Mouse (Mus musculus) lung, embryonic 15.5 days (tissue): ENCODE results near the gene Cd300ld5. TPM values are rescaled to one million over a fixed set of nuclear protein-coding genes. Genes with fewer than 3 reads are reported as not detected.
"Not testable (repeated sequence)": the region's sequence is repeated elsewhere in the genome, so short reads cannot be mapped to it uniquely, and the experiment has no call there.

Source experiments
- ATAC-seq: fragments of 200-750 bp; cut with Nextera tagmentation; 2 replicates; pipeline ENCODE4 v1.8.0; 2017; ENCODE audit warnings: moderate number of reproducible peaks, borderline replicate concordance; ENCODE audit not compliant: low FRiP score, low TSS enrichment; ENCODE audit errors: extremely low read depth
- H3K27ac ChIP-seq: fragments of 300-500 bp; sonication (generic); 2 replicates; pipeline ENCODE4 v1.5.1; 2015; ENCODE audit warnings: moderate library complexity, mild to moderate bottlenecking, inconsistent platforms
- H3K27me3 ChIP-seq: fragments of 300-500 bp; sonication (generic); 2 replicates; pipeline ENCODE4 v1.6.1; 2015; ENCODE audit warnings: inconsistent platforms
- H3K36me3 ChIP-seq: fragments of 300-500 bp; sonication (generic); 2 replicates; pipeline ENCODE4 v1.6.1; 2015; ENCODE audit warnings: inconsistent platforms
- H3K4me1 ChIP-seq: fragments of 300-500 bp; sonication (generic); 2 replicates; pipeline ENCODE4 v1.6.1; 2015; ENCODE audit warnings: inconsistent platforms
- H3K4me2 ChIP-seq: fragments of 300-500 bp; sonication (generic); 2 replicates; pipeline ENCODE4 v1.6.1; 2015; ENCODE audit warnings: inconsistent platforms, mild to moderate bottlenecking, moderate library complexity
- H3K4me3 ChIP-seq: fragments of 300-500 bp; sonication (generic); 2 replicates; pipeline ENCODE4 v1.5.1; 2015; ENCODE audit warnings: mild to moderate bottlenecking, inconsistent platforms
- H3K9ac ChIP-seq: fragments of 300-500 bp; sonication (generic); 2 replicates; pipeline ENCODE4 v1.6.1; 2015; ENCODE audit warnings: inconsistent platforms
- H3K9me3 ChIP-seq: fragments of 300-500 bp; sonication (generic); 2 replicates; pipeline ENCODE4 v1.6.1; 2016; ENCODE audit warnings: inconsistent platforms
- WGBS: fragments of 180-500 bp; shearing (Covaris S2); methylation state at CpG from one replicate; pipeline ENCODE4 v1.1.7; 2015; 5-methylcytosine and 5-hydroxymethylcytosine counted together
- polyA plus RNA-seq: library from polyadenylated mRNA; unstranded; fragments of >200 nt; fragmentation: Nextera tagmentation; extraction: Ambion mirVana; gene quantifications from 2 replicates; pipeline ENCODE4 v1.2.1, GENCODE M21; 2015

The Cd300ld5 gene
- polyA plus RNA-seq, 1 experiment from 2014 or later, result not detected

DNA sequence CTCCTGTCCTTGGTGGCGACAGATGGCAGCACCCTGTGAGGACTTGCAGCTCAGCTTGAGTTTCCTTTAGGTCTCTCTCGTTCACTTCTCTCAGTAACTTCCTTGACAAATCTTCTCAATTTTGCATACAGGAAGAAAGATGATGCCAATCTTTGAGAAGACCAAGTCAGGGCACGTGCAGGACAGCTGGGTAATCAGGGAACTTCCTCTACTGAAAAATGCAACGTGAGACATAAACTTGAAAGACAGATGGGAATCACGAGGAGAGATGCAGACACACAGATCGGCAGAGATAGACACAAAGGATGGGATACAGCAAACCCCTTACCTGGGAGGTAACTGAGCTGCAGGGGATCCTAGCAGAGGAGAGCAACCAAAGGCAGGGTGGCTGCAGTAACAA, 10.7 kb downstream of the Cd300ld5 start, which contains the start of gene Cd300ld4:
Gene Cd300ld4, minus strand, starts transcription at position 101 of the 400 bp plus-strand sequence.
- H3K4me3 ChIP-seq, H3K36me3 ChIP-seq, H3K4me1 ChIP-seq, H3K4me2 ChIP-seq, ATAC-seq, H3K27ac ChIP-seq, H3K27me3 ChIP-seq, H3K9me3 ChIP-seq, H3K9ac ChIP-seq: not testable (repeated sequence)
- no CpG with 5 or more reads among the region's 6 CpGs for WGBS

DNA sequence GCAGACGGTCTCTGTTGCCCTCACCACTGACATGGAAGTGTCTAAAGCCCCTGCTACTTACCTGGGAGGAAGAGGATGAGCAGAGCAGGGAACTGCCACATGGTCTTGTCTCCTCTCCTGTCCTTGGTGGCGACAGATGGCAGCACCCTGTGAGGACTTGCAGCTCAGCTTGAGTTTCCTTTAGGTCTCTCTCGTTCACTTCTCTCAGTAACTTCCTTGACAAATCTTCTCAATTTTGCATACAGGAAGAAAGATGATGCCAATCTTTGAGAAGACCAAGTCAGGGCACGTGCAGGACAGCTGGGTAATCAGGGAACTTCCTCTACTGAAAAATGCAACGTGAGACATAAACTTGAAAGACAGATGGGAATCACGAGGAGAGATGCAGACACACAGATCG, 21.5 kb downstream of the Cd300ld5 start, which contains the start of gene Cd300ld2:
Gene Cd300ld2, minus strand, starts transcription at position 101 of the 400 bp plus-strand sequence.
- not testable (repeated sequence) for H3K36me3 ChIP-seq, H3K27ac ChIP-seq, H3K4me3 ChIP-seq, ATAC-seq, H3K9me3 ChIP-seq, H3K9ac ChIP-seq, H3K27me3 ChIP-seq, H3K4me2 ChIP-seq, H3K4me1 ChIP-seq
- WGBS, result no CpG with 5 or more reads among the region's 7 CpGs

DNA sequence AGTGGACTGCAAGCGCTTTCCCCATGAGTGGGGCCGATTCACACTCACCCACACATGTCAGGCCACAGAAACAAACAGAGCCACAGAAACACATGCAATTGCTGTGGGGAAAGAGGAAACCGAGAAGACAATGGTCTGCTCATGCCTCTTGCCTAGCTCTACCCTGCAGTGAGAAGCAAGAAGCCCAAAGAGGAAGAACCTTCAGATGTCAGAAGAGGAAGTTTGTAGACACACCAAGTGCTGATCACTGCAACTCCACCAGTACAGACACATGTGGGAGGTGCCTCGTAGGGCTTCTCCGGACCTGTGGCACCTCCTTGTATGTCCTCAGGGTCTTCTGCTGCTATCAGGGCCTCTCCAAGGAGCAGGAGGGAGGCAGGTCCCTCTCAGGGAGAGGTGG, 33.5 kb downstream of the Cd300ld5 start:
- ATAC-seq, result no peak
- Histone ChIP-seq H3K27ac (no peak overlapping the region), H3K4me1 (no peaks in the 10 kb centered on the region), H3K4me2 (no peak overlapping the region), H3K9ac (no peak overlapping the region), H3K4me3 (no peak overlapping the region), H3K9me3 (no peaks in the 10 kb centered on the region), H3K27me3 (no peaks in the 10 kb centered on the region), H3K36me3 (no peaks in the 10 kb centered on the region)
- WGBS, result 73% methylated on average over 5 of the region's 5 CpGs

DNA sequence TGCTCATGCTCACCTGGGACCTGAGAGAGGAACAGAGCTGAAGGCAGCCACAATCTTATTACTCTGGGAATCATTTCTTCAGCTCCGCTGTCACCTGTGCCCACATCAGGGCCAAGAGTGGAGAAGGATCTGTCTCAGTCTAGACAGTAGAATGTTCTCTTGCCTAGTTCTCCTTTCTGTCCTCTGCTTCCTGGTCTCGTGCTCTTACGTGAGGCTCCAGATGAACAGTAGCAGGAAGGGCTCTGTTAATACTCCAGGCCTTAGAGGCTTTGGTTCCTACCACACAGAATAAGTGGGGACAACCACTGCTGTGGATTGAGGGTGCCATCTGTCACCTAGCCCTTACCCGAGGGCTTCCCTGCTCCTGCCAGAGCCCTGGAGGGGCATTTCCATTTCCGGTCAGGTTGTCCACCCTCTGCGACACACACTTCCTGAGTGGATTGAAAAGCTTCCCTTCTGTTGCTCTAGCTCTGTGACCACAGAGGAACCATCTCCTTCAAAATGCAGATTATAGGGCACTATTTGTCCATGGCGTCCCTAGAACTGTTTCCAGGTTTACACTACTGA, 36.0 kb downstream of the Cd300ld5 start, which contains the start of gene Cd300c2:
Gene Cd300c2, minus strand, starts transcription at position 407 of the 567 bp plus-strand sequence.
- Histone ChIP-seq H3K27me3 (no peaks in the 10 kb centered on the region), H3K4me2 (no peak within 1 kb of the TSS), H3K9ac (no peak within 1 kb of the TSS), H3K9me3 (no peaks in the 10 kb centered on the region), H3K27ac (no peak within 1 kb of the TSS), H3K4me1 (no peaks in the 10 kb centered on the region), H3K36me3 (no peaks in the 10 kb centered on the region), H3K4me3 (no peak within 1 kb of the TSS)
- 64% methylated on average over 7 of the region's 7 CpGs for WGBS
- no peak for ATAC-seq

DNA sequence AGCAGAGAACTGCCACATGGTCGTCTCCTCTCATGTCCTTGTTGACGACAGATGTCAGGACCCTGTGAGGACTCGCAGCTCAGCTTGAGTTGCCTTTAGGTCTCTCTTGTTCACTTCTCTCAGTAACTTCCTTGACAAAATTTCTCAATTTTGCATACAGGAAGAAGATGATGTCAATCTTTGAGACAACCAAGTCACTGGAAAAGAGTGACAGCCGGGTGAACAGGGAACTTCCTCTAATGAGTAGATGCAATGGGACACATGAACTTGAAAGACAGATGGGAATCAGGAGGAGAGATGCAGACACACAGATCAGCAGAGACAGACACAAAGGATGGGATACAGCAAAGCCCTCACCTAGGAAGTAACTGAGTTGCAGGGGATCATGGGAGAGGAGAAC, 47.8 kb downstream of the Cd300ld5 start, which contains the start of gene Cd300ld:
Gene Cd300ld, minus strand, starts transcription at position 130 of the 400 bp plus-strand sequence.
- Histone ChIP-seq H3K4me1 (no peaks in the 10 kb centered on the region), H3K4me2 (no peak within 1 kb of the TSS), H3K27me3 (no peaks in the 10 kb centered on the region), H3K36me3 (no peaks in the 10 kb centered on the region), H3K9me3 (no peaks in the 10 kb centered on the region), H3K4me3 (no peak within 1 kb of the TSS), H3K9ac (no peak within 1 kb of the TSS), H3K27ac (no peak within 1 kb of the TSS)
- 55% methylated on average over 4 of the region's 4 CpGs for WGBS
- no peak for ATAC-seq

DNA sequence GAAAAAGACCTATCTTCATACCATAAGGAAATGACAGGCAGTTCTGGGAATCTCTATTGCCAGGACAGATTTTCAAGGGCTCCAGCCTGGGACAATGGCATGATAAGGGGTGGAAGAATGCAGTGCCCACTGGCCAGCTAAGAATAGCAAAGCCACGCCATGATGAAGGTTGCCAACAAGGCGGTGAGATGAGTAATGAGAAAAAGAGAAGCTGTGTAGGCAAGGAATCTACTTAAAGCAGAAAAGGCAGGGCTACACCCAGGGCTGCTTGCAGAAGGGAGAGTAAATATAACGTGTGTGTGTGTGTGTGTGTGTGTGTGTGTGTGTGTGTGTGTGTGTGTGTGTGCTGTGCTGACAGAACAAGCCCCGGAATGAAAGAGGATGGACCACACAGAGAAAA, 55.7 kb downstream of the Cd300ld5 start:
- 56% methylated on average over 4 of the region's 4 CpGs for WGBS
- no peaks in the 10 kb centered on the region for H3K4me1 ChIP-seq

More for the DNA sequence above, 55.7 kb downstream of the Cd300ld5 start:
- Histone ChIP-seq H3K27ac (no peak overlapping the region), H3K9ac (no peak overlapping the region), H3K36me3 (no peaks in the 10 kb centered on the region), H3K9me3 (peaks cover 3% of the 10 kb centered on the region; the same call in 1 of the 2 replicates), H3K27me3 (no peaks in the 10 kb centered on the region), H3K4me3 (no peak overlapping the region), H3K4me2 (no peak overlapping the region)
- no peak for ATAC-seq

Other genes starting within 250 kb of the Cd300ld5 start
- 0.71 and 1.1 TPM in 2 replicates for gene Btbd17, start 241.8 kb downstream of the Cd300ld5 start, polyA plus RNA-seq
- gene Gpr142, start 238.8 kb downstream of the Cd300ld5 start, polyA plus RNA-seq, result not detected in 2 replicates
- gene Gprc5c, start 186.6 kb downstream of the Cd300ld5 start, polyA plus RNA-seq, result 35.4 and 36.1 TPM in 2 replicates
- 1.2 and 1.4 TPM in 2 replicates for gene Cd300a, start 147.7 kb downstream of the Cd300ld5 start, polyA plus RNA-seq
- 0.21 and 0.23 TPM in 2 replicates for gene Cd300lb, start 103.4 kb downstream of the Cd300ld5 start, polyA plus RNA-seq
- not detected in 2 replicates for gene Cd300c, start 68.6 kb downstream of the Cd300ld5 start, polyA plus RNA-seq
- 0.10 and 0.17 TPM in 2 replicates for gene Cd300ld, start 47.8 kb downstream of the Cd300ld5 start, polyA plus RNA-seq
- 2.8 and 2.9 TPM in 2 replicates for gene Cd300c2, start 35.9 kb downstream of the Cd300ld5 start, polyA plus RNA-seq
- not detected in 2 replicates for gene Cd300ld2, start 21.6 kb downstream of the Cd300ld5 start, polyA plus RNA-seq
- not detected in 2 replicates for gene Cd300ld4, start 10.8 kb downstream of the Cd300ld5 start, polyA plus RNA-seq
- not detected in 2 replicates for gene Cd300ld3, start 10.6 kb upstream of the Cd300ld5 start, polyA plus RNA-seq
- gene Cd300e, start 24.4 kb upstream of the Cd300ld5 start, polyA plus RNA-seq, result 0.06 TPM in 1 of 2 replicates, not detected in the other
- 0.81 and 1.7 TPM in 2 replicates for gene Rab37, start 53.7 kb upstream of the Cd300ld5 start, polyA plus RNA-seq
- 1.3 and 1.8 TPM in 2 replicates for gene Cd300lf, start 96.2 kb upstream of the Cd300ld5 start, polyA plus RNA-seq
- 55.0 and 58.2 TPM in 2 replicates for gene Slc9a3r1, start 125.6 kb upstream of the Cd300ld5 start, polyA plus RNA-seq
- gene Tmem104, start 149.7 kb upstream of the Cd300ld5 start, polyA plus RNA-seq, result 10.5 and 12.3 TPM in 2 replicates
- gene Nat9, start 150.1 kb upstream of the Cd300ld5 start, polyA plus RNA-seq, result 22.0 and 23.8 TPM in 2 replicates
- 0.05 and 0.08 TPM in 2 replicates for gene Grin2c, start 229.5 kb upstream of the Cd300ld5 start, polyA plus RNA-seq
- gene Fdxr, start 239.3 kb upstream of the Cd300ld5 start, polyA plus RNA-seq, result 14.6 and 15.8 TPM in 2 replicates